Mouse (Mus musculus) brain, embryonic 14.5 days (tissue): Measurements from ENCODE around the gene Lrrc1.

ENCODE experiments used
- CTCF ChIP-seq: fragments of 200-500 bp; IDR thresholded peaks from 2 replicates; pipeline ENCODE4 v1.5.1; 2012; ENCODE audit warnings: inconsistent platforms, mild to moderate bottlenecking, moderate library complexity, borderline replicate concordance; ENCODE audit not compliant: insufficient read depth, insufficient read length; ENCODE audit errors: extremely low read depth
- POLR2A ChIP-seq: fragments of 200-500 bp; IDR thresholded peaks from 2 replicates; pipeline ENCODE4 v1.6.1; 2012; ENCODE audit warnings: mild to moderate bottlenecking, inconsistent platforms, borderline replicate concordance; ENCODE audit not compliant: poor library complexity, insufficient read depth, insufficient read length, severe bottlenecking; ENCODE audit errors: extremely low read depth

- TF ChIP-seq CTCF (no peak), POLR2A (no peak)
Measured at GRCm38 (mm10) chr9:77460408-77460807, 84.3 kb downstream of the Lrrc1 start.
